Mouse (Mus musculus): ENCODE data around the gene Atf6. TPM values are rescaled to one million over a fixed set of nuclear protein-coding genes. Genes with fewer than 3 reads are reported as not detected.

The Atf6 gene
- total and polyA plus RNA-seq, 3 experiments, result 11.7 to 16.4 TPM; not detected in 1

DNA sequence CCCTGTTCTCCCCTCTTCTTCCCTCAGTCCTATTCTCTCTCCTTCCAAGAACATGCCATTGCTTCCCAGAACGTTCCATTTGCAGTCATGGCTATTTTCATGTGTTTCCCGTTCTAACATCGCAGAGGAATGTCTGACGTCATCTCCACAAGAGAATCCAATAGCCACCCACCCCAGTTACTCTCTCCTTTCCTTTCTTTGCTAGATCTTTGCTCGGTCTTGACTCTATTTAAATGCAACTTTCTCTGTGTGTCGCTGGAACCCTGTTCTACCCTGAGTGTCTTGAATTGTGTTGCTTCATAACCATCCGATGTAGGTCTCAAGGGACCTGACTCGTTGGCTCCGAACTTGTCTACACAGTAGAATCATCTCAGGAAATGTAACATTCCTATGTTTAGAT, 168.0 kb downstream of the Atf6 start:
- no peaks in the 10 kb centered on the region for H3K27me3 ChIP-seq (ENCODE audit: control insufficient read depth in 1 of 2, insufficient read depth in 2 of 2, low read length in 2 of 2)
- H3K27ac ChIP-seq (ENCODE audit: control insufficient read depth, low read depth, low read length), result no peak overlapping the region
- H3K36me3 ChIP-seq (ENCODE audit: control insufficient read depth in 1 of 2, insufficient read depth in 2 of 2, low read length in 2 of 2), result no peaks in the 10 kb centered on the region
- no peak for DNase-seq (ENCODE audit: low read depth, low spot score)
- no peak overlapping the region for H3K4me3 ChIP-seq (ENCODE audit: control insufficient read depth in 1 of 2, insufficient read depth in 1 of 2, low read depth in 2 of 2, low read length in 2 of 2)
- TF ChIP-seq ZKSCAN1 (IDR thresholded peaks at IDR 0.05; ENCODE audit: low read depth, low read length) (no peak), USF2 (IDR thresholded peaks at IDR 0.05; ENCODE audit: borderline replicate concordance in 1 of 2, insufficient read depth in 1 of 2, low read depth in 1 of 2, low read length in 2 of 2) (no peak), BHLHE40 (IDR thresholded peaks at IDR 0.05; ENCODE audit: borderline replicate concordance, low read depth, low read length) (no peak), TCF12 (IDR thresholded peaks at IDR 0.05; ENCODE audit: low read depth, low read length) (no peak), ZMIZ1 (IDR thresholded peaks at IDR 0.05; ENCODE audit: low read depth, low read length) (no peak), POLR2AphosphoS2 (IDR thresholded peaks at IDR 0.05; ENCODE audit: low read length) (no peak), ZNF384 (IDR thresholded peaks at IDR 0.05; ENCODE audit: low read depth, low read length) (no peak), EP300 (IDR thresholded peaks at IDR 0.05; ENCODE audit: low read depth in 1 of 2, low read length in 2 of 2) (no peak), NRF1 (IDR thresholded peaks at IDR 0.05; ENCODE audit: insufficient read depth, low read depth, low read length, poor library complexity, severe bottlenecking) (no peak), HCFC1 (IDR thresholded peaks at IDR 0.05; ENCODE audit: low read depth, low read length) (no peak), MEF2A (IDR thresholded peaks at IDR 0.05; ENCODE audit: extremely low read depth, insufficient replicate concordance, low read depth, low read length, poor library complexity, severe bottlenecking) (no peak), POLR2AphosphoS5 (IDR thresholded peaks at IDR 0.05; ENCODE audit: borderline replicate concordance, low read depth, low read length) (no peak), CHD2 (IDR thresholded peaks at IDR 0.05; ENCODE audit: low read length) (no peak), MAFK (IDR thresholded peaks at IDR 0.05; ENCODE audit: borderline replicate concordance, low read depth, low read length) (no peak), MAX (IDR thresholded peaks at IDR 0.05; ENCODE audit: low read length) (no peak), MAZ (IDR thresholded peaks at IDR 0.05; ENCODE audit: low read depth, low read length) (no peak), UBTF (IDR thresholded peaks at IDR 0.05; ENCODE audit: borderline replicate concordance, insufficient read depth, low read depth, low read length) (no peak)
- H3K4me1 ChIP-seq (ENCODE audit: control insufficient read depth in 1 of 2, insufficient read depth in 2 of 2, low read length in 2 of 2), result peaks cover 0 to 3% of the 10 kb centered on the region in 2 experiments; a peak in 1 of 4 replicates
- no peaks in the 10 kb centered on the region for H3K9me3 ChIP-seq (replicated peaks; ENCODE audit: insufficient read depth, low read length)
- no peak overlapping the region for H3K9ac ChIP-seq (ENCODE audit: control insufficient read depth, low read depth, low read length, poor library complexity, severe bottlenecking)
- no peaks in the 10 kb centered on the region for H3K79me2 ChIP-seq (ENCODE audit: control insufficient read depth, insufficient read depth, low read length, poor library complexity)

GRCm38 (mm10) chr1:170698771-170699170, 168.8 kb downstream of the Atf6 start:
- Histone ChIP-seq H3K36me3 (ENCODE audit: control insufficient read depth in 1 of 2, insufficient read depth in 2 of 2, low read length in 2 of 2) (no peaks in the 10 kb centered on the region), H3K79me2 (ENCODE audit: control insufficient read depth, insufficient read depth, low read length, poor library complexity) (no peaks in the 10 kb centered on the region), H3K9ac (ENCODE audit: control insufficient read depth, low read depth, low read length, poor library complexity, severe bottlenecking) (no peak overlapping the region), H3K27ac (ENCODE audit: control insufficient read depth, low read depth, low read length) (no peak overlapping the region), H3K27me3 (ENCODE audit: control insufficient read depth in 1 of 2, insufficient read depth in 2 of 2, low read length in 2 of 2) (no peaks in the 10 kb centered on the region), H3K4me1 (ENCODE audit: control insufficient read depth in 1 of 2, insufficient read depth in 2 of 2, low read length in 2 of 2) (peaks cover 0 to 3% of the 10 kb centered on the region in 2 experiments; a peak in 1 of 4 replicates), H3K9me3 (replicated peaks; ENCODE audit: insufficient read depth, low read length) (no peaks in the 10 kb centered on the region), H3K4me3 (ENCODE audit: control insufficient read depth in 1 of 2, insufficient read depth in 1 of 2, low read depth in 2 of 2, low read length in 2 of 2) (no peak overlapping the region)
- no peak for DNase-seq (ENCODE audit: low read depth, low spot score)
- TF ChIP-seq POLR2A (IDR thresholded peaks at IDR 0.05; ENCODE audit: control insufficient read depth in 1 of 2, insufficient read depth in 1 of 2, low read depth in 1 of 2, low read length in 2 of 2, poor library complexity in 1 of 2) (no peak), NELFE (IDR thresholded peaks at IDR 0.05; ENCODE audit: low read depth, low read length) (no peak), ELF1 (IDR thresholded peaks at IDR 0.05; ENCODE audit: low read depth, low read length) (no peak), POLR2AphosphoS5 (IDR thresholded peaks at IDR 0.05; ENCODE audit: borderline replicate concordance, low read depth, low read length) (no peak), ETS1 (IDR thresholded peaks at IDR 0.05; ENCODE audit: low read depth, low read length) (no peak), MAFK (IDR thresholded peaks at IDR 0.05; ENCODE audit: borderline replicate concordance, low read depth, low read length) (no peak), GATA1 (IDR thresholded peaks at IDR 0.05; ENCODE audit: low read depth, low read length) (no peak), MXI1 (IDR thresholded peaks at IDR 0.05; ENCODE audit: low read depth, low read length) (no peak), JUND (IDR thresholded peaks at IDR 0.05; ENCODE audit: low read depth, low read length) (no peak), CTCF (IDR thresholded peaks at IDR 0.05 in 2 of 3, conservative IDR thresholded peaks at IDR 0.05 in 1 of 3; ENCODE audit: control insufficient read depth in 1 of 3, insufficient read depth in 1 of 3, low read depth in 2 of 3, low read length in 3 of 3, poor library complexity in 1 of 3, severe bottlenecking in 1 of 3) (no peak), KAT2A (conservative IDR thresholded peaks at IDR 0.05; ENCODE audit: low read depth, low read length) (no peak), SMC3 (IDR thresholded peaks at IDR 0.05; ENCODE audit: low read depth, low read length) (no peak), ZC3H11A (IDR thresholded peaks at IDR 0.05; ENCODE audit: low read depth, low read length) (no peak), MEF2A (IDR thresholded peaks at IDR 0.05; ENCODE audit: extremely low read depth, insufficient replicate concordance, low read depth, low read length, poor library complexity, severe bottlenecking) (no peak), ZKSCAN1 (IDR thresholded peaks at IDR 0.05; ENCODE audit: low read depth, low read length) (no peak), MAX (IDR thresholded peaks at IDR 0.05; ENCODE audit: low read length) (no peak), USF2 (IDR thresholded peaks at IDR 0.05; ENCODE audit: borderline replicate concordance in 1 of 2, insufficient read depth in 1 of 2, low read depth in 1 of 2, low read length in 2 of 2) (no peak), MYB (IDR thresholded peaks at IDR 0.05; ENCODE audit: low read depth, low read length) (no peak)

All from MEL (cell line).